Mouse (Mus musculus): ENCODE measurements at regions not wholly inside any gene's neighbourhood (a gene's known extent, or its start where the extent isn't known, plus 50 kb on each side); places are given as distances from the start of the nearest gene placed in this dataset.

GRCm38 (mm10) chr2:159994490-159994889 lies 339.5 kb downstream of the Gm826 start:
- H3K4me3 ChIP-seq (ENCODE audit: low read depth, low read length) = no peak overlapping the region
- no peaks in the 10 kb centered on the region for H3K9me3 ChIP-seq (ENCODE audit: control insufficient read depth, low read length)
- H3K27ac ChIP-seq (ENCODE audit: low read depth, low read length) = no peak overlapping the region

DNA sequence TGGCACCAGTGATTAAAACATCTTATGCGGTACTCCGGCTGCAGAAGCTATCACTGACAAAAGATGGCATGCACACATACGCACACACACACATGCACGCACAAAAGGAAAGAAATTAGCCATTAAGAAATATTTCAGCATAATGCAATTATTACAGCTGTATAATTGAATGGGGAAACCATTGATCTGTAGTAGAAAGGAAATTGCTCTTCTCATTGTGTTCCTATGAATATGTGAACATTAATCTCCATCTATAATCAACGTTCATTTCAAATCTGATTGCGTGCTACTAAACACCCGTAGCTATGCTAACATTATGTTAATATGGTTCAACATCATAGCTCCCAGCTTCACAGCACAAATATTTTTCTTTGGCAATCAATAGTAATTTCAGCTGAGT lies 347.2 kb downstream of the Gm826 start:
- Histone ChIP-seq H3K4me1 (ENCODE audit: control insufficient read depth, insufficient read depth, low read length) (no peaks in the 10 kb centered on the region), H3K9ac (replicated peaks; ENCODE audit: low read depth, low read length) (no peak overlapping the region), H3K27ac (ENCODE audit: low read depth, low read length) (no peak overlapping the region), H3K4me3 (ENCODE audit: low read depth, low read length) (no peak overlapping the region), H3K4me2 (ENCODE audit: low read depth, low read length) (no peak overlapping the region), H3K9me3 (ENCODE audit: control insufficient read depth, low read length) (no peaks in the 10 kb centered on the region), H3K27me3 (ENCODE audit: control insufficient read depth, insufficient read depth, low read length) (no peaks in the 10 kb centered on the region), H3K36me3 (ENCODE audit: control insufficient read depth, insufficient read depth, low read length) (no peaks in the 10 kb centered on the region)
- WGBS = 79% methylated on average over 7 of the region's 7 CpGs
- no peak for ATAC-seq (ENCODE audit: low read depth)

More at GRCm38 (mm10) chr2:159994490-159994889, 339.5 kb downstream of the Gm826 start:
- no peak overlapping the region for H3K4me2 ChIP-seq (ENCODE audit: low read depth, low read length)
- ATAC-seq (ENCODE audit: low read depth) = no peak
- no peaks in the 10 kb centered on the region for H3K36me3 ChIP-seq (ENCODE audit: control insufficient read depth, insufficient read depth, low read length)
- no peaks in the 10 kb centered on the region for H3K4me1 ChIP-seq (ENCODE audit: control insufficient read depth, insufficient read depth, low read length)
- H3K9ac ChIP-seq (replicated peaks; ENCODE audit: low read depth, low read length) = no peak overlapping the region
- no peaks in the 10 kb centered on the region for H3K27me3 ChIP-seq (ENCODE audit: control insufficient read depth, insufficient read depth, low read length)
- 16% methylated on average over 3 of the region's 3 CpGs for WGBS

DNA sequence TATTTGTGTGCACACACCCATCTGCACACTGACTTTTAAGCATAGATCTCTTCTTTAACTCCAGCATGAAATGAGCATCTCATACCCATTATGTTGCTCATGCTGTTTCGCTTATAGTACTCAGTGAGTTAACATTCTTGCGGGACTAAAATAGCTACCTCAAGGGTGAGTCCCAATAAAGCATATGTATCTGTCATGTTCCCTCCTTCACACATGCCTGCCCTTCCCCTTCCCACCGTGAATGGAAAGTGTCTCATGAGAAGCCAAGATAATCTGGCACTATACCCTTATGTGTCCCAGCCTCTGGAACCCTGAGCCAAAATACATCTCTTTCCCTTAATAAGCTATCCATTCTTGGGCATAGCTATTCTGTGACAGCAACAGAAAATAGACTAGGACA lies 352.3 kb downstream of the Gm826 start:
- H3K27me3 ChIP-seq (ENCODE audit: control insufficient read depth, insufficient read depth, low read length) = no peaks in the 10 kb centered on the region
- no peak overlapping the region for H3K4me2 ChIP-seq (ENCODE audit: low read depth, low read length)
- no peak overlapping the region for H3K27ac ChIP-seq (ENCODE audit: low read depth, low read length)
- H3K4me1 ChIP-seq (ENCODE audit: control insufficient read depth, insufficient read depth, low read length) = no peaks in the 10 kb centered on the region
- no peak for ATAC-seq (ENCODE audit: low read depth)
- H3K9ac ChIP-seq (replicated peaks; ENCODE audit: low read depth, low read length) = no peak overlapping the region
- 89% methylated on average over 3 of the region's 3 CpGs for WGBS
- no peak overlapping the region for H3K4me3 ChIP-seq (ENCODE audit: low read depth, low read length)
- no peaks in the 10 kb centered on the region for H3K9me3 ChIP-seq (ENCODE audit: control insufficient read depth, low read length)
- H3K36me3 ChIP-seq (ENCODE audit: control insufficient read depth, insufficient read depth, low read length) = no peaks in the 10 kb centered on the region

DNA sequence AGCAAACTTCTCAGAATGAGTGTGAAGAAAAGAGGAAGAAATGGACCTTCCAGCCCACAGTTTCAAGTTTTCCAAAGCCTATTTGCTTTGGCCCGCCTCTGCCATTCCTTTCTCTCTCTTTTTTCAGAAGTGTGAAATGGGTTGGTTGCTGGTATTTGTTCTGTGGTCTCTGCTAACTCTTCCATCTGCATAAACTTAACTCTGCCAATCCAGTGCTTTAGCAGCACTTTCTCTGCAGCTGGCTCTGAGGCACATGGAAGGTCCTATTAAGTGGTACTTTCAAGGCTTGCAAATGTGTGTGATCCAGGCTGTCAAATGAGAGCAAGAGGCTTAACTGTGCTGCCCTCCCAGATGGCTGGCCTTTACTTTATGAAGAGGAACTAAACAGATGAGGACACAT lies 383.6 kb downstream of the Gm826 start:
- no peak overlapping the region for H3K4me3 ChIP-seq (ENCODE audit: low read depth, low read length)
- H3K9ac ChIP-seq (replicated peaks; ENCODE audit: low read depth, low read length) = no peak overlapping the region
- H3K9me3 ChIP-seq (ENCODE audit: control insufficient read depth, low read length) = no peaks in the 10 kb centered on the region
- H3K4me2 ChIP-seq (ENCODE audit: low read depth, low read length) = no peak overlapping the region
- no peaks in the 10 kb centered on the region for H3K4me1 ChIP-seq (ENCODE audit: control insufficient read depth, insufficient read depth, low read length)
- H3K27ac ChIP-seq (ENCODE audit: low read depth, low read length) = no peak overlapping the region
- WGBS = 88% methylated on average over 1 of the region's 1 CpGs
- no peaks in the 10 kb centered on the region for H3K36me3 ChIP-seq (ENCODE audit: control insufficient read depth, insufficient read depth, low read length)
- no peak for ATAC-seq (ENCODE audit: low read depth)
- H3K27me3 ChIP-seq (ENCODE audit: control insufficient read depth, insufficient read depth, low read length) = no peaks in the 10 kb centered on the region

- Histone ChIP-seq H3K36me3 (ENCODE audit: control insufficient read depth, insufficient read depth, low read length) (no peaks in the 10 kb centered on the region), H3K27me3 (ENCODE audit: control insufficient read depth, insufficient read depth, low read length) (no peaks in the 10 kb centered on the region), H3K4me1 (ENCODE audit: control insufficient read depth, insufficient read depth, low read length) (no peaks in the 10 kb centered on the region), H3K27ac (ENCODE audit: low read depth, low read length) (no peak overlapping the region), H3K4me2 (ENCODE audit: low read depth, low read length) (no peak overlapping the region), H3K9ac (replicated peaks; ENCODE audit: low read depth, low read length) (no peak overlapping the region), H3K9me3 (ENCODE audit: control insufficient read depth, low read length) (no peaks in the 10 kb centered on the region), H3K4me3 (ENCODE audit: low read depth, low read length) (no peak overlapping the region)
- 89% methylated on average over 4 of the region's 4 CpGs for WGBS
- ATAC-seq (ENCODE audit: low read depth) = no peak
Measured at GRCm38 (mm10) chr2:159949046-159949445, 384.9 kb downstream of the Gm826 start.

DNA sequence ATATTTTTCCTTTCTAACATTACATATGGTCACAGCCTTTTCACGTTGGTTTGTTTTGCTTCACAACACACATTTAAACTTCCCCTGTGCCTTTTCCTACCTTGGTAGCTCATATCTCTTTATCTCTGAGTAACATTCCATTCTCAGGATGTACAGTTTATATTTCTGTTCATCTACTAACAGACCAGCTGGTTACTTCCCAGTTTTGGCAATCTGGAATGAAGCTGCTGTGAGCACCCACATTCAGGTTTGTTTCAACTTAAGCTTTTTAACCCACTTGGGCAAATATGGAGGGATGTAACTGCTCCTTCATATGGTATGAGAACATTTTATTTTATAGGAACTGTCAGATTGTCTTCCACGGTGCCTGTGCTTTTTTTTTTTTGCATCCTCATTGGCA lies 403.2 kb downstream of the Gm826 start:
- no peaks in the 10 kb centered on the region for H3K27me3 ChIP-seq (ENCODE audit: control insufficient read depth, insufficient read depth, low read length)
- H3K27ac ChIP-seq (ENCODE audit: low read depth, low read length) = no peak overlapping the region
- H3K36me3 ChIP-seq (ENCODE audit: control insufficient read depth, insufficient read depth, low read length) = no peaks in the 10 kb centered on the region
- H3K9me3 ChIP-seq (ENCODE audit: control insufficient read depth, low read length) = no peaks in the 10 kb centered on the region
- no peak overlapping the region for H3K4me2 ChIP-seq (ENCODE audit: low read depth, low read length)
- no peak overlapping the region for H3K9ac ChIP-seq (replicated peaks; ENCODE audit: low read depth, low read length)
- 87% methylated on average over 2 of the region's 2 CpGs for WGBS
- ATAC-seq (ENCODE audit: low read depth) = no peak
- H3K4me1 ChIP-seq (ENCODE audit: control insufficient read depth, insufficient read depth, low read length) = no peaks in the 10 kb centered on the region
- H3K4me3 ChIP-seq (ENCODE audit: low read depth, low read length) = no peak overlapping the region

DNA sequence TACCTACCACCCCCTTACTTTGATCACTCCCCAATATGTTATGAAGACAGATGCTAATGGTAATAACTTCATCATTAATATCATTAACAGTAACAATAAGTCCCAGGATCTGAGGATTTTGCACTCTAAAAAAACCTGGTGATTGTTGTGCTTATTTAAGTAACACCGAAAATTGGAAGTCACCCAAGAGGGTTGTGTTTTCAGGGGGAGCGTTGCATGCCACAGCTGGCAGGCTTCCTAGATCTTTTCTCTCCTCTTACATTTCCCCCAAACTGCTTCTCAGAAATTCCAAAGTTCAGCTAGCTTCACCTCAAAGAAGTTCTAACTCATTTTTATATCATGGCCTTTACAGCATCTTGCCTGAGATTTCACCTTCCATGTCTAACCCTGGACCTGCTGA lies 444.3 kb downstream of the Gm826 start:
- Histone ChIP-seq H3K9ac (replicated peaks; ENCODE audit: low read depth, low read length) (no peak overlapping the region), H3K27me3 (ENCODE audit: control insufficient read depth, insufficient read depth, low read length) (no peaks in the 10 kb centered on the region), H3K27ac (ENCODE audit: low read depth, low read length) (no peak overlapping the region), H3K4me1 (ENCODE audit: control insufficient read depth, insufficient read depth, low read length) (no peaks in the 10 kb centered on the region), H3K4me2 (ENCODE audit: low read depth, low read length) (no peak overlapping the region), H3K9me3 (ENCODE audit: control insufficient read depth, low read length) (no peaks in the 10 kb centered on the region), H3K4me3 (ENCODE audit: low read depth, low read length) (no peak overlapping the region), H3K36me3 (ENCODE audit: control insufficient read depth, insufficient read depth, low read length) (no peaks in the 10 kb centered on the region)
- 83% methylated on average over 2 of the region's 2 CpGs for WGBS
- no peak for ATAC-seq (ENCODE audit: low read depth)

DNA sequence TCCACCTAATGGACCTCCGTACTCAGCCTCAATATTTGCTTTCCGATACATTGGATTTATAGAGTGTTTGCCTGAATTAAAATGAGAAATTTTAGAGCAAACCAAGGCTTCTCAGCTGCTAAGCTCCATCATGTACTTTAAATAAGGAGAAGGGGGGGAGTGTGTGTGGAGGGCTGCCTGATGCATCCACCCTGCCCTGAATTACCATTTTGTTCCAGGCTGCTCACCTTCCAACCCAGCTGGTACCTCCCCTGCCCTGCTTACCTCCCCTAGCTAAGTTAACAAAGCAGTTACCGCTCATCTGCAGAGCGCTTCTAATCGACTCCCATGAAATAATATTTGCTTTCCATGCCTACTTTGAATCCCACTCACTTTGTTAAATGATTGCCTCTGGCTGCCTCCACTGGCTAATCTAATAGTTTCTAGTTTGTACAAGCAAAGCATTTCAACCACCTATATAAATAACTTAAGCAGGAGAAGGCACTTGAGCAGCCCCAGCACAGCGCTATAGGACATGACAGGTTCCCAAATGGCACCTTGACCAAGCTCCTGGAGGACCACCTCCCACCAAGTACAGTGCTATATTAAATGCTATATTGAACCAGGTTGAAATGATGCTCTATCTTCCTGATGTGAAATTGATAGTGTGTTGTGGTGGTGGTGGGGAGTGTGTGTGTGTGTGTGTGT lies 449.0 kb downstream of the Gm826 start:
- Histone ChIP-seq H3K9ac (replicated peaks; ENCODE audit: low read depth, low read length) (no peak overlapping the region), H3K27ac (ENCODE audit: low read depth, low read length) (no peak overlapping the region), H3K4me3 (ENCODE audit: low read depth, low read length) (no peak overlapping the region), H3K36me3 (ENCODE audit: control insufficient read depth, insufficient read depth, low read length) (no peaks in the 10 kb centered on the region), H3K4me2 (ENCODE audit: low read depth, low read length) (no peak overlapping the region), H3K4me1 (ENCODE audit: control insufficient read depth, insufficient read depth, low read length) (no peaks in the 10 kb centered on the region), H3K9me3 (ENCODE audit: control insufficient read depth, low read length) (no peaks in the 10 kb centered on the region), H3K27me3 (ENCODE audit: control insufficient read depth, insufficient read depth, low read length) (no peaks in the 10 kb centered on the region)
- no peak for ATAC-seq (ENCODE audit: low read depth)
- 81% methylated on average over 6 of the region's 6 CpGs for WGBS

DNA sequence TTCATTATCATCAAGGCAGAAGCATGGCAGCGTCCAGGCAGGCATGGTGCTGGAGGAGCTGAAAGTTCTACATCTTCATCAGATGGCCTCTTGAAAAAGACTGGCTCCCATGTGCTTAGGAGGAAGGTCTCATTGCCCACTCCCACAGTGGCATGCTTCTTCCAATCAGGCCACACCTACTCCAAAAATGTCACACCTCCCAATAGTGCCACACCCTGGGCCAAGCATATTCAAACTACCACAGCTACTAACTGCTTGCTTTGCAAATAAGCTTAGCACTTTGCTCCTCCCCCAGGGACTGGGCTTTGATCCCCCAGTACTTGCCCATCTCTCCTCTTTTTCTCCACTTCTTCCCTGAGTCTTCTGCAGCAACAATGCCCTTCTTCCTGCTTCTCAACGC lies 467.0 kb downstream of the Gm826 start:
- 74% methylated on average over 2 of the region's 2 CpGs for WGBS
- no peak for ATAC-seq (ENCODE audit: low read depth)
- no peak overlapping the region for H3K9ac ChIP-seq (replicated peaks; ENCODE audit: low read depth, low read length)
- H3K4me1 ChIP-seq (ENCODE audit: control insufficient read depth, insufficient read depth, low read length) = no peaks in the 10 kb centered on the region
- no peaks in the 10 kb centered on the region for H3K27me3 ChIP-seq (ENCODE audit: control insufficient read depth, insufficient read depth, low read length)
- no peak overlapping the region for H3K27ac ChIP-seq (ENCODE audit: low read depth, low read length)
- H3K36me3 ChIP-seq (ENCODE audit: control insufficient read depth, insufficient read depth, low read length) = no peaks in the 10 kb centered on the region
- H3K4me3 ChIP-seq (ENCODE audit: low read depth, low read length) = no peak overlapping the region
- no peaks in the 10 kb centered on the region for H3K9me3 ChIP-seq (ENCODE audit: control insufficient read depth, low read length)
- no peak overlapping the region for H3K4me2 ChIP-seq (ENCODE audit: low read depth, low read length)
